Mouse (Mus musculus): ENCODE results near the gene Cntnap2. TPM values are rescaled to one million over a fixed set of nuclear protein-coding genes. Genes with fewer than 3 reads are reported as not detected.

Gene Cntnap2
- polyA plus RNA-seq, 1 experiment from 2014 or later, result 1.1 TPM

GRCm38 (mm10) chr6:46696187-46696586, 1637.0 kb downstream of the Cntnap2 start:
- H3K4me3 ChIP-seq (ENCODE audit: low read depth, low read length), result no peak overlapping the region
- H3K9ac ChIP-seq (ENCODE audit: low read depth, low read length), result no peak overlapping the region
- WGBS, result 68% methylated on average over 1 of the region's 1 CpGs
- H3K9me3 ChIP-seq (ENCODE audit: control insufficient read depth), result no peaks in the 10 kb centered on the region
- no peaks in the 10 kb centered on the region for H3K36me3 ChIP-seq (ENCODE audit: control insufficient read depth, insufficient read depth)
- ATAC-seq, result no peak
- H3K4me1 ChIP-seq (replicated peaks; ENCODE audit: control insufficient read depth, insufficient read depth, low read length), result no peaks in the 10 kb centered on the region
- no peak overlapping the region for H3K27ac ChIP-seq (ENCODE audit: low read depth, low read length)
- TF ChIP-seq CTCF (IDR thresholded peaks at IDR 0.05; ENCODE audit: low read depth), result no peak
- no peak overlapping the region for H3K4me2 ChIP-seq (replicated peaks; ENCODE audit: low read depth)
- no peaks in the 10 kb centered on the region for H3K27me3 ChIP-seq (replicated peaks; ENCODE audit: control insufficient read depth, insufficient read depth, low read length)

- no peak for TF ChIP-seq CTCF (IDR thresholded peaks at IDR 0.05; ENCODE audit: low read depth)
- ATAC-seq, result no peak
- Histone ChIP-seq H3K4me3 (ENCODE audit: low read depth, low read length) (no peak overlapping the region), H3K27ac (ENCODE audit: low read depth, low read length) (no peak overlapping the region), H3K36me3 (ENCODE audit: control insufficient read depth, insufficient read depth) (no peaks in the 10 kb centered on the region), H3K9ac (ENCODE audit: low read depth, low read length) (no peak overlapping the region), H3K4me1 (replicated peaks; ENCODE audit: control insufficient read depth, insufficient read depth, low read length) (no peaks in the 10 kb centered on the region), H3K9me3 (ENCODE audit: control insufficient read depth) (no peaks in the 10 kb centered on the region), H3K4me2 (replicated peaks; ENCODE audit: low read depth) (no peak overlapping the region), H3K27me3 (replicated peaks; ENCODE audit: control insufficient read depth, insufficient read depth, low read length) (no peaks in the 10 kb centered on the region)
- 82% methylated on average over 2 of the region's 2 CpGs for WGBS
Observed at GRCm38 (mm10) chr6:46699343-46699742, 1640.2 kb downstream of the Cntnap2 start.

GRCm38 (mm10) chr6:46704293-46705170, 1645.4 kb downstream of the Cntnap2 start:
- H3K4me1 ChIP-seq (replicated peaks; ENCODE audit: control insufficient read depth, insufficient read depth, low read length), result no peaks in the 10 kb centered on the region
- no peak overlapping the region for H3K27ac ChIP-seq (ENCODE audit: low read depth, low read length)
- H3K4me3 ChIP-seq (ENCODE audit: low read depth, low read length), result no peak overlapping the region
- no peak for TF ChIP-seq CTCF (IDR thresholded peaks at IDR 0.05; ENCODE audit: low read depth)
- no peak overlapping the region for H3K9ac ChIP-seq (ENCODE audit: low read depth, low read length)
- H3K4me2 ChIP-seq (replicated peaks; ENCODE audit: low read depth), result no peak overlapping the region
- H3K27me3 ChIP-seq (replicated peaks; ENCODE audit: control insufficient read depth, insufficient read depth, low read length), result no peaks in the 10 kb centered on the region
- no peak for ATAC-seq
- H3K9me3 ChIP-seq (ENCODE audit: control insufficient read depth), result no peaks in the 10 kb centered on the region
- H3K36me3 ChIP-seq (ENCODE audit: control insufficient read depth, insufficient read depth), result no peaks in the 10 kb centered on the region
- WGBS, result 68% methylated on average over 7 of the region's 7 CpGs

GRCm38 (mm10) chr6:46705926-46706325, 1646.8 kb downstream of the Cntnap2 start:
- WGBS, result 90% methylated on average over 3 of the region's 3 CpGs
- ATAC-seq, result no peak
- Histone ChIP-seq H3K36me3 (ENCODE audit: control insufficient read depth, insufficient read depth) (no peaks in the 10 kb centered on the region), H3K27ac (ENCODE audit: low read depth, low read length) (no peak overlapping the region), H3K4me3 (ENCODE audit: low read depth, low read length) (no peak overlapping the region), H3K4me1 (replicated peaks; ENCODE audit: control insufficient read depth, insufficient read depth, low read length) (no peaks in the 10 kb centered on the region), H3K4me2 (replicated peaks; ENCODE audit: low read depth) (no peak overlapping the region), H3K9ac (ENCODE audit: low read depth, low read length) (no peak overlapping the region), H3K9me3 (ENCODE audit: control insufficient read depth) (no peaks in the 10 kb centered on the region), H3K27me3 (replicated peaks; ENCODE audit: control insufficient read depth, insufficient read depth, low read length) (no peaks in the 10 kb centered on the region)
- no peak for TF ChIP-seq CTCF (IDR thresholded peaks at IDR 0.05; ENCODE audit: low read depth)

- Histone ChIP-seq H3K4me1 (replicated peaks; ENCODE audit: control insufficient read depth, insufficient read depth, low read length) (no peaks in the 10 kb centered on the region), H3K36me3 (ENCODE audit: control insufficient read depth, insufficient read depth) (no peaks in the 10 kb centered on the region), H3K9ac (ENCODE audit: low read depth, low read length) (no peak overlapping the region), H3K4me2 (replicated peaks; ENCODE audit: low read depth) (no peak overlapping the region), H3K27ac (ENCODE audit: low read depth, low read length) (no peak overlapping the region), H3K27me3 (replicated peaks; ENCODE audit: control insufficient read depth, insufficient read depth, low read length) (no peaks in the 10 kb centered on the region), H3K4me3 (ENCODE audit: low read depth, low read length) (no peak overlapping the region), H3K9me3 (ENCODE audit: control insufficient read depth) (no peaks in the 10 kb centered on the region)
- 47% methylated on average over 2 of the region's 2 CpGs for WGBS
- ATAC-seq, result no peak
- no peak for TF ChIP-seq CTCF (IDR thresholded peaks at IDR 0.05; ENCODE audit: low read depth)
Observed at GRCm38 (mm10) chr6:46716576-46716975, 1657.4 kb downstream of the Cntnap2 start.

- Histone ChIP-seq H3K4me2 (replicated peaks; ENCODE audit: low read depth) (no peak overlapping the region), H3K36me3 (ENCODE audit: control insufficient read depth, insufficient read depth) (no peaks in the 10 kb centered on the region), H3K9ac (ENCODE audit: low read depth, low read length) (no peak overlapping the region), H3K9me3 (ENCODE audit: control insufficient read depth) (no peaks in the 10 kb centered on the region), H3K27ac (ENCODE audit: low read depth, low read length) (no peak overlapping the region), H3K27me3 (replicated peaks; ENCODE audit: control insufficient read depth, insufficient read depth, low read length) (no peaks in the 10 kb centered on the region), H3K4me3 (ENCODE audit: low read depth, low read length) (no peak overlapping the region), H3K4me1 (replicated peaks; ENCODE audit: control insufficient read depth, insufficient read depth, low read length) (no peaks in the 10 kb centered on the region)
- no peak for TF ChIP-seq CTCF (IDR thresholded peaks at IDR 0.05; ENCODE audit: low read depth)
- ATAC-seq, result no peak
Observed at GRCm38 (mm10) chr6:46733794-46734193, 1674.6 kb downstream of the Cntnap2 start.
